Mouse (Mus musculus) bone marrow, adult 2 months (tissue): Measurements from ENCODE around the gene Mast4.

Experiments
- CTCF ChIP-seq: fragments of 200-500 bp; IDR thresholded peaks from 2 replicates; pipeline ENCODE4 v1.5.1; 2011; ENCODE audit warnings: low read length, control low read depth; ENCODE audit not compliant: control insufficient read depth, insufficient read depth
- POLR2A ChIP-seq: fragments of 200-500 bp; IDR thresholded peaks from 2 replicates; pipeline ENCODE4 v1.6.1; 2011; ENCODE audit warnings: low read depth, mild to moderate bottlenecking, control low read depth, low read length, borderline replicate concordance; ENCODE audit not compliant: control insufficient read depth

GRCm38 (mm10) chr13:102919741-102920140 is 414.6 kb downstream of the Mast4 start:
- TF ChIP-seq CTCF (no peak), POLR2A (no peak)
